Mouse (Mus musculus) G1E (cell line): ENCODE data around the gene Prol1. TPM values are rescaled to one million over a fixed set of nuclear protein-coding genes. Genes with fewer than 3 reads are reported as not detected.
"Not testable (repeated sequence)": the region's sequence is repeated elsewhere in the genome, so short reads cannot be mapped to it uniquely, and the experiment has no call there.

Experiments used
- ATAC-seq: 2 replicates; pipeline ENCODE4 v1.8.0; 2016; ENCODE audit warnings: mild to moderate bottlenecking; ENCODE audit not compliant: insufficient number of reproducible peaks, poor library complexity, low FRiP score, severe bottlenecking; ENCODE audit errors: extremely low read depth
- DNase-seq: peaks from one replicate; pipeline ENCODE4 v3.0.0; 2012; ENCODE audit warnings: low spot score
- H3K27me3 ChIP-seq: 2 replicates; pipeline ENCODE4 v1.6.1; 2012; ENCODE audit warnings: mild to moderate bottlenecking, low read length, inconsistent platforms; ENCODE audit not compliant: insufficient read depth
- H3K36me3 ChIP-seq: replicated peaks from 2 replicates; pipeline ENCODE3; 2012; ENCODE audit warnings: mild to moderate bottlenecking, inconsistent platforms
- H3K4me1 ChIP-seq: 2 replicates; pipeline ENCODE4 v1.6.1; 2012; ENCODE audit warnings: low read depth, low read length, inconsistent platforms, mixed read lengths; ENCODE audit not compliant: insufficient read depth
- H3K4me3 ChIP-seq: 2 replicates; pipeline ENCODE4 v1.5.1; 2012; ENCODE audit warnings: low read depth, mild to moderate bottlenecking, inconsistent platforms, low read length, moderate library complexity, mixed read lengths
- H3K9me3 ChIP-seq: replicated peaks from 2 replicates; pipeline ENCODE4 v1.6.1; 2012; ENCODE audit warnings: inconsistent platforms
- CTCF ChIP-seq: IDR thresholded peaks from 2 replicates; pipeline ENCODE4 v1.5.1; 2012; ENCODE audit warnings: low read depth, low read length, inconsistent platforms, mixed read lengths
- GATA1 ChIP-seq: IDR thresholded peaks from 2 replicates; pipeline ENCODE4 v1.6.1; 2012; ENCODE audit warnings: borderline replicate concordance, low read length, inconsistent platforms, mixed read lengths
- GATA2 ChIP-seq: IDR thresholded peaks from 2 replicates; pipeline ENCODE4 v1.6.1; 2012; ENCODE audit warnings: low read depth, low read length, inconsistent platforms, borderline replicate concordance
- POLR2AphosphoS5 ChIP-seq: IDR thresholded peaks from 2 replicates; pipeline ENCODE4 v1.6.1; 2012; ENCODE audit warnings: low read depth, low read length, inconsistent platforms; ENCODE audit not compliant: insufficient replicate concordance
- TAL1 ChIP-seq: conservative IDR thresholded peaks from 2 replicates; pipeline ENCODE4 v1.6.1; 2012; ENCODE audit warnings: low read depth, low read length, inconsistent platforms, mixed read lengths
- polyA plus RNA-seq: library from polyadenylated mRNA; stranded (reverse); fragments of >175 nt; gene quantifications from 2 replicates; pipeline ENCODE4 v1.2.3, GENCODE M21; 2012
- total RNA-seq, 2 experiments: library from RNA; stranded (forward) in 1 of 2; stranded (reverse) in 1 of 2; fragments of 200-1000 nt in 1 of 2; fragments of >200 nt in 1 of 2; fragmentation: Nextera tagmentation in 1 of 2; gene quantifications; 2 replicates each; pipeline ENCODE4 v1.2.3; 2014 to 2017

Prol1 gene
- total RNA-seq (2014; fragmentation: Nextera tagmentation) (not detected in 2 replicates), total RNA-seq (2017) (not detected in 2 replicates), polyA plus RNA-seq (not detected in 2 replicates)

DNA sequence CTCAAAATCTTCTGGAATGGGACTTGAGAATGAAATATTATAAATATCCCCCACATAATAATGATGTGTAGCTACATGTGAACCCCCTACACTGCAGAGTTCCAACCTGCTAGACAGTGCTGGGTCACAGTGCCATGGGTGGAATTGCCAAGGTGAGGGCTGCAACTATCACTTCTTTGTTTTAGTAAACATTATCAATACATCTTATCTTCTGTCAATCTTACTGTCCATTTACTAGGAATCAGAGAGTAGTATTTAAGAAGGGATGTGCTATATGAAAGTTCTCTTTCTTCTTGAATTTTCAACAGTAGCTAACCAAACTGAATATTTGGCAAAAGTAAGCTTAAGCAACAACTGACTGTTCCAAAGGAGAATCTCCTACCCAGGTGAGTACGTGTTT lies at the start of gene Prol1:
Gene Prol1 (plus strand): TSS at position 301 of the 400 bp plus-strand sequence.
- no peak for TF ChIP-seq GATA1
- TF ChIP-seq GATA2, result no peak
- no peak for TF ChIP-seq TAL1
- no peak for TF ChIP-seq CTCF
- no peak for TF ChIP-seq POLR2AphosphoS5
- Histone ChIP-seq H3K27me3 (no peaks in the 10 kb centered on the region), H3K9me3 (no peaks in the 10 kb centered on the region), H3K4me1 (no peaks in the 10 kb centered on the region), H3K4me3 (no peak within 1 kb of the TSS), H3K36me3 (no peaks in the 10 kb centered on the region)
- DNase-seq (no peak), ATAC-seq (no peak)

DNA sequence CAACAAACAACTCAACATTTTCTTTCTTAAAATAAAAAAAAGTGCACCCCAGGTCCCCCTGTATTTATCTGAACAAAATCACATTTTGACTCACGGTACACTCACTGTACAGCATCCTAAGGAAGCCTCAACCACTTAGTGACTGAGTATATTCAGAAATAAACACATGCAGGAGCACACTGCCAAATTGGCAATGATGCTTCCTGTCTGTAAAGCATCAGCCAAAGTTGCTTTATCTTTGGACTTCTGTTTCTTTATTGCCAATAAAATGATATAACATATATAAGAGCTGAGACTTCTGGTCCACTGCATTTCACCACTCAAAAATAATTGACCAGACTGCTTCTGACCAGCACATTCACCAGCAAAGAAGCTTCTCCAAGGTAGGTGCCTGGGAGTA lies 48.5 kb upstream of the Prol1 start, which contains the start of gene Gm7714:
Gene Gm7714 (plus strand): TSS at position 301 of the 400 bp plus-strand sequence.
- no peaks in the 10 kb centered on the region for H3K36me3 ChIP-seq
- no peaks in the 10 kb centered on the region for H3K4me1 ChIP-seq
- no peaks in the 10 kb centered on the region for H3K9me3 ChIP-seq
- TF ChIP-seq CTCF (no peak), GATA2 (no peak), GATA1 (no peak), TAL1 (no peak), POLR2AphosphoS5 (no peak)
- DNase-seq (no peak), ATAC-seq (no peak)
- H3K27me3 ChIP-seq, result no peaks in the 10 kb centered on the region
- no peak within 1 kb of the TSS for H3K4me3 ChIP-seq

DNA sequence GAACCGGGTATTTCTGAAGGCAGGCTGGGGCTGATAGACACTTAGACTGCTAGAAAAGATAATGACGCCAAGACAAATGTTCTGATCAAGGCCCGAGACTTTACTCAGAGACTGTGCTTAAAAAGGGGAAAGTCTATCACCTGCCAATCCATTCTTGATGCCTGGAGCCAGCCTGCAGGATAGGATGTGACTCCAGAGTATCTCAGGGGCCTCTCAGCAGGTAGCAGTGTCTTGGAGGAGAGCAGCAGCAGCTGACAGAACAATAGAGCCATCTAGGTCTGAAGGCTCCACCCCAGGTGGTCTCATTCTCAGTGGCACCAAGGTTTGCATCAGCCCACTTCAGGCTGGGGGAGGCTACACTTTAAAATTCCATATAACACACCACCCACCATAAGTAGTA lies 5.8 kb upstream of the Prol1 start:
- not testable (repeated sequence) for H3K4me1 ChIP-seq, H3K9me3 ChIP-seq, H3K36me3 ChIP-seq, DNase-seq, H3K27me3 ChIP-seq, H3K4me3 ChIP-seq, ATAC-seq

DNA sequence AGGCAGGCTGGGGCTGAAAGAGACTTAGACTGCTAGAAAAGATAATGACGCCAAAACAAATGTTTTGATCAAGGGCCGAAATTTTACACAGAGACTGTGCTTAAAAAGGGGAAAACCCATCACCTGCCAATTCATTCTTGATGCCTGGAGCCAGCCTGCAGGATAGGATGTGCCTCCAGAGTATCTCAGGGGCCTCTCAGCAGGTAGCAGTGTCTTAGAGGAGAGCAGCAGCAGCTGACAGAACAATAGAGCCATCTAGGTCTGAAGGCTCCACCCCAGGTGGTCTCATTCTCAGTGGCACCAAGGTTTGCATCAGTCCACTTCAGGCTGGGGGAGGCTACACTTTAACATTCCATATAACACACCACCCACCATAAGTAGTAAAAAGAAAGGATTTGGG lies 31.4 kb downstream of the Prol1 start:
- not testable (repeated sequence) for DNase-seq, H3K36me3 ChIP-seq, ATAC-seq, H3K9me3 ChIP-seq, H3K4me3 ChIP-seq, H3K27me3 ChIP-seq, H3K4me1 ChIP-seq

DNA sequence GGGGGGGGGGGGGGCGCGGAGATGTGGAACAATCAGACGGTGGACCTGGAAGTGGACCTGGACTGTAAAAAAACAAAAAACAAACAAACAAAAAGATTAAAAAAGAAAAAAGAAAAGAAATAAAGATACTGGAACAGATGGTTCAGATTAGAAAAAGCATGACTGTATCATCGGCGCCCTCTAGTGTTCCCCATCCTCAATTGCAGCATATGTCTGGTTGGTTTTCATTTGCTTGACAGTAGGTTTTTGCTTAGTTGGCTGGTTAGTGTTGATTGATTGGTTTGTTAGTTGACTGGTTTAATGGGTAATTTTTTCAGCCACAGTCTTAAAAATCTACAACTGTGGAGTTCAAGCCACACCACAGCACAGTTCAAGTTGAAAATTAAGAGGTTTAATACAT lies 47.7 kb downstream of the Prol1 start:
- peak; percentile 3 for DNase-seq
- H3K4me1 ChIP-seq, result no peaks in the 10 kb centered on the region
- H3K27me3 ChIP-seq, result no peaks in the 10 kb centered on the region
- no peaks in the 10 kb centered on the region for H3K9me3 ChIP-seq
- ATAC-seq, result no peak
- H3K36me3 ChIP-seq, result no peaks in the 10 kb centered on the region
- no peak overlapping the region for H3K4me3 ChIP-seq
- TF ChIP-seq CTCF, result peak; percentile 61; the same call in 1 of the 2 replicates
- no peak for TF ChIP-seq TAL1
- TF ChIP-seq POLR2AphosphoS5, result no peak

DNA sequence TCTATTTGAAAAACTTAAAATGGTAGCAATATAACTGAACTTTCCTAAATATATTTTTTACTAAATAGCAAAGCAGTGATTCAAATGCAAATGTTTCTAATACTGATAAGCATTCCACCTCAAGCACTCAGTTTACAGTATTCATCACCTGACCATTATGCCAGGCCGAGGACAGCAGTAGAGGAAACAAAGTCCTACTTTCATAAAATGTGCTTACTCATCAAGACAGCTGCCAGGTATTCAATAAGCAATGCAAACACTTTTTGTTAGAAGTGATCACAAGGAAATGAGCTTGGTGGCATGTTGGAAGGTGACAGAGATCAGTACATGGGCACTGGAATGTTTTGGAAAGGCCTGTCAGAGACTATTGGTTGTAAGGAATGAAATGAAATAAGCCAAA lies 49.8 kb downstream of the Prol1 start:
- Histone ChIP-seq H3K27me3 (no peaks in the 10 kb centered on the region), H3K4me3 (no peak overlapping the region), H3K36me3 (no peaks in the 10 kb centered on the region), H3K4me1 (no peaks in the 10 kb centered on the region), H3K9me3 (no peaks in the 10 kb centered on the region)
- ATAC-seq (no peak), DNase-seq (no peak)
- TF ChIP-seq GATA2 (no peak), POLR2AphosphoS5 (no peak), GATA1 (no peak), TAL1 (no peak), CTCF (no peak)

DNA sequence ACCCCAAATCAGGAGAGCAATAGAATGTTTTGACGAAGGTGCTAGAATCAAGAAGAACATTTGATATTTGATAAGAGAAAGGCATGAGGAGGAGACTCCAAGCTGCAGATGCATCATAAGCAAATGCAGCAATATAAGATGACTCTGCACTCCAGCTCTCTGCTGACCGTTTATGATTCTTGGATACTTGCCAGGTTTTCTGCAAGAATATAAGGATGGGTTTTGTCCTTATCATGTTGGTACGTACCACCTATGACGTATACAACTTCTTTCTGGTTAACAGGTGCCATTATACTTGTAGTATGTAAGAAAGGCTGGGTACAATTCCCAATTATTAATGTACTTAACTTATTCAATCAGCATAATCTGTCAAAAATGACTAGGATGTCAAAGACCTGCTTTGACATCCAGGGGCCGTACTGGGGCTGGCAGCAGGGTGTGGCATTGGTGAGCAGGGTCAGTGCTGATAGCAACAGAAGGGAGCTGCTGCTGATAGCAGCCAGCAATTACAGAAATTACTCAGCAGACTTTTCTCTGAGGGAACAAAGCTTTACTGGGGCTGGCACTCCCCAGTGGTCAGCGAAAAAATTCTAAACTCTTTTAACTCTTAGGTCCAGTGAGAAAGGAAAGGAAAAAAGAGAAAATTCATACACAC lies 53.6 kb downstream of the Prol1 start:
- ATAC-seq, result no peak; the same call in 1 of the 2 replicates
- peak; percentile 3 for DNase-seq
- no peaks in the 10 kb centered on the region for H3K36me3 ChIP-seq
- H3K4me1 ChIP-seq, result no peaks in the 10 kb centered on the region
- H3K4me3 ChIP-seq, result no peak overlapping the region
- H3K27me3 ChIP-seq, result no peaks in the 10 kb centered on the region
- H3K9me3 ChIP-seq, result no peaks in the 10 kb centered on the region
- no peak for TF ChIP-seq TAL1
- no peak for TF ChIP-seq GATA1
- no peak for TF ChIP-seq POLR2AphosphoS5
- no peak for TF ChIP-seq CTCF
- TF ChIP-seq GATA2, result no peak

DNA sequence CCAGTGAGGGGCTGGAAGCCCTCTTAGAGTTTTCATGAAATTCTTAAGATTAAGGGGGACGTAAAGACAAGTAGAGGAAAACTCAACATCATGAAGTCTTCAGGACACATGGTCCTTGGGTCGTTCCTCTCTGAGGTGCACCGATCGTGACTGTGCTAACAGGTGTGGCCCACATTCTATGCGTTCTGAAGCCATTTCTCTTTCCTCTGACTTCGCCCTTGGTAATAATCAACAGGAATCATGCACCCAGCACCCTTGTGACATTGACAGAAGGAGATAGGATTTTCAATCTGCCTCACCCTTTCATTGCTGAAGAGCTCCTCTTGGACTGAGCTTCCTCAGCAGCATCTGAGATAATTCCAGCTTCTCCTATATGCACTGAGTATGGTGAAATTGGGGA lies 55.5 kb downstream of the Prol1 start:
- H3K9me3 ChIP-seq, result no peaks in the 10 kb centered on the region
- TF ChIP-seq GATA1, result no peak
- no peak for TF ChIP-seq GATA2
- TF ChIP-seq POLR2AphosphoS5, result no peak
- no peak for TF ChIP-seq CTCF
- TF ChIP-seq TAL1, result no peak
- no peaks in the 10 kb centered on the region for H3K27me3 ChIP-seq
- DNase-seq, result no peak
- H3K4me1 ChIP-seq, result no peaks in the 10 kb centered on the region
- H3K36me3 ChIP-seq, result no peaks in the 10 kb centered on the region
- no peak overlapping the region for H3K4me3 ChIP-seq
- ATAC-seq, result no peak
